Mouse (Mus musculus) bone marrow macrophage, adult 2 months (primary cell): ENCODE measurements around the gene 1700113H08Rik.

Experiments
- CTCF ChIP-seq: IDR thresholded peaks from 2 replicates; pipeline ENCODE4 v1.5.1; 2012; ENCODE audit warnings: low read depth, mild to moderate bottlenecking, low read length, moderate library complexity
- POLR2A ChIP-seq: IDR thresholded peaks from 2 replicates; pipeline ENCODE4 v1.6.1; 2012; ENCODE audit warnings: mild to moderate bottlenecking, low read depth, low read length, borderline replicate concordance

DNA sequence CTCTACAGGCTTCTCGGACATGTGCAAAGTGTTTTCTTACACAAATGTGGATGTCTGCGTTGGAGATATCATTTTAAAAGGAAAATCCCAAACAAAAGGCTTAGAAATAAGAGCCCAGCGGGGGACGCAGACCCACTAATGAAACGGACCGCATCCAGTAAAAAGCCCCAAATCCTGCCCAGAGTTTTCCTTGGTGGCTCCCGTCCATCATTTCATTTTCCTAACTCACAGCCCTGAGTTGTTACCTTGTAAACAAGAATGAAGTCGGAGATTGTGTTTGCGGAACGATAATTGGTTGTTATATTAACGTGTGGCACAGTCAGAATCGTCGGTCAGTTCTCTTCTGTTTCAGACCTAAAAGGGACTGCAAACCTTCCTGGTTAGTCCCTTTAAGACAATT is 44.6 kb downstream of the 1700113H08Rik start:
- TF ChIP-seq CTCF (no peak), POLR2A (no peak)
